Mouse (Mus musculus) midbrain, embryonic 14.5 days (tissue): ENCODE results near the gene Dis3l. TPM values are rescaled to one million over a fixed set of nuclear protein-coding genes. Genes with fewer than 3 reads are reported as not detected.

ENCODE experiments used
- ATAC-seq: fragments of 200-750 bp; cut with Nextera tagmentation; 2 replicates; pipeline ENCODE4 v1.8.0; 2017; ENCODE audit warnings: moderate number of reproducible peaks, moderate library complexity; ENCODE audit not compliant: low FRiP score, low TSS enrichment
- DNase-seq: peaks from one replicate; pipeline ENCODE4 v3.0.0-alpha.2; 2015
- H3K27ac ChIP-seq: fragments of 300-500 bp; sonication (generic); replicated peaks from 2 replicates; pipeline ENCODE4 v1.5.1; 2014; ENCODE audit warnings: mild to moderate bottlenecking, low read depth, low read length, moderate library complexity
- H3K27me3 ChIP-seq: fragments of 300-500 bp; sonication (generic); 2 replicates; pipeline ENCODE4 v1.6.1; 2014; ENCODE audit warnings: low read length, control low read depth, mixed read lengths; ENCODE audit not compliant: control insufficient read depth, insufficient read depth
- H3K36me3 ChIP-seq: fragments of 300-500 bp; sonication (generic); 2 replicates; pipeline ENCODE4 v1.6.1; 2014; ENCODE audit warnings: low read length, control low read depth; ENCODE audit not compliant: control insufficient read depth, insufficient read depth
- H3K4me1 ChIP-seq: fragments of 300-500 bp; sonication (generic); 2 replicates; pipeline ENCODE4 v1.6.1; 2014; ENCODE audit warnings: mild to moderate bottlenecking, antibody characterized with exemption, low read length, control low read depth; ENCODE audit not compliant: control insufficient read depth, insufficient read depth
- H3K4me2 ChIP-seq: fragments of 300-500 bp; sonication (generic); 2 replicates; pipeline ENCODE4 v1.6.1; 2014; ENCODE audit warnings: mild to moderate bottlenecking, low read length, moderate library complexity
- H3K4me3 ChIP-seq: fragments of 300-500 bp; sonication (generic); replicated peaks from 2 replicates; pipeline ENCODE4 v1.5.1; 2014; ENCODE audit warnings: low read depth, low read length
- H3K9ac ChIP-seq: fragments of 300-500 bp; sonication (generic); replicated peaks from 2 replicates; pipeline ENCODE4 v1.6.1; 2014; ENCODE audit warnings: mild to moderate bottlenecking, low read length, moderate library complexity
- H3K9me3 ChIP-seq: fragments of 300-500 bp; sonication (generic); 2 replicates; pipeline ENCODE4 v1.6.1; 2016; ENCODE audit warnings: low read length, control low read depth, mixed read lengths; ENCODE audit not compliant: control insufficient read depth
- WGBS: fragments of 180-500 bp; shearing (Covaris S2); extraction: QIAGEN DNeasy Blood & Tissue Kit; methylation state at CpG from one replicate; pipeline ENCODE4 v1.1.7; 2014; 5-methylcytosine and 5-hydroxymethylcytosine counted together
- polyA plus RNA-seq: library from polyadenylated mRNA; unstranded; fragments of >200 nt; fragmentation: Nextera tagmentation; extraction: Ambion mirVana; gene quantifications from 2 replicates; pipeline ENCODE4 v1.2.1, GENCODE M21; 2014

Gene Dis3l
- polyA plus RNA-seq, 1 experiment from 2014 or later, result 23.9 TPM

- no peak for DNase-seq
- Histone ChIP-seq H3K4me3 (no peak overlapping the region), H3K9ac (no peak overlapping the region), H3K4me1 (no peaks in the 10 kb centered on the region), H3K4me2 (no peak overlapping the region), H3K9me3 (no peaks in the 10 kb centered on the region), H3K27me3 (no peaks in the 10 kb centered on the region), H3K27ac (no peak overlapping the region), H3K36me3 (no peaks in the 10 kb centered on the region)
- 69% methylated on average over 7 of the region's 7 CpGs for WGBS
- ATAC-seq, result no peak
These were observed 28.8 kb upstream of the Dis3l start for GRCm38 (mm10) chr9:64369871-64370270.

DNA sequence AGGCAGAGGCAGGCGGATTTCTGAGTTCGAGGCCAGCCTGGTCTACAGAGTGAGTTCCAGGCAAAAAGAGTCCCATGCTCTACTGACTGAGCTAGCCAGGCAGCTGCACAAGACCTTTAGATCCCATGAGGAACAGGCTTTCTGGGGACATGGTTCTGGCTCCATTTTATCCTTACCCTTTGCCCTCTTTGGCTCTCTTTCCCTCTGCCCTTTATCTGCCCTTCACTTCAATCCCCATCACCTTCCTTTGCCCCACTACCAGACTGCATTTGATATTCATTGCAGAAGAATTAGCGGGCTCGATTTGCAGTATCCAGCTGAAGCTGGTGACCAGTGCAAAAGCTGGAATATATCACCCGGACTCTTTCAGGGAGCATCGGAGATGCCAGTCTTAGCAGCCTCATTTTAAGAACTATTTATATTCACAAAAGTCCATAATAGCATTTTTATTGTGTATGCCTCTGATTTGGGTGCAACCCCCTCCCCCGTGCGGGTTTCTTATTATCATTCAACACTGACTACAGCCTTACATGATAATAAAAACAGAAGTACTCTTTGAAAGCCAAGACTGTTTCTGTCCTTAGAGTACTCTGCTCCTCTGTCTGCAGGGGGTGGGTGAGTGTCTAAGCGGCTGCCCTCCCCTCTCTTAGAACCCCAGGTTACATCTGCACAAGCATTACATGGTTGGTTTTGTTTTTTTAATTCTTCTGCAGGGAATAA, 20.3 kb upstream of the Dis3l start:
- ATAC-seq (no peak), DNase-seq (no peak)
- 89% methylated on average over 9 of the region's 9 CpGs for whole genome bisulfite sequencing
- H3K36me3 ChIP-seq, result no peaks in the 10 kb centered on the region
- H3K9ac ChIP-seq, result no peak overlapping the region
- no peaks in the 10 kb centered on the region for H3K27me3 ChIP-seq
- H3K4me3 ChIP-seq, result no peak overlapping the region
- H3K4me2 ChIP-seq, result no peak overlapping the region
- H3K9me3 ChIP-seq, result no peaks in the 10 kb centered on the region
- H3K4me1 ChIP-seq, result no peaks in the 10 kb centered on the region
- H3K27ac ChIP-seq, result no peak overlapping the region

DNA sequence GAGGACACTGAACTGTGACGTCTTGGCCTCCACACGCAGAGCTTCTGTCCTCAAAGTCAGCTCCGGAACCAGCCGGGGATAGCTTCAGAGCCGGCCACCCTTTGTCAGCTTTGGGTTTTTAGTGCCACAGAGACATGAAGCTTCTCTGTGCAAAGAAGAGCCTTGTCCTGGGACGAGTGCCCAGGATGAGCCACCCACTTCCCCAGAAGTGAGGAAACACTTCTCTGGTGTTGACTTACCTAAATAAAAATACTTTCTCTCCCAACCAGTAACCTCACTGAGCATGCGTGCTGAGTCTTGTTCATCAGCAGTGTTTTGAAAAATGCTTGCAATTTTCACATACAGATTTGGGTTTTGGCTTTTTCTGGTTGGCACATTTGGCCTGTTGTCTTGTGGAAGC, 14.5 kb upstream of the Dis3l start:
- H3K27ac ChIP-seq, result no peak overlapping the region
- DNase-seq (no peak), ATAC-seq (no peak)
- no peak overlapping the region for H3K4me2 ChIP-seq
- no peaks in the 10 kb centered on the region for H3K9me3 ChIP-seq
- H3K9ac ChIP-seq, result no peak overlapping the region
- WGBS, result 90% methylated on average over 7 of the region's 7 CpGs
- H3K36me3 ChIP-seq, result no peaks in the 10 kb centered on the region
- H3K4me1 ChIP-seq, result no peaks in the 10 kb centered on the region
- H3K27me3 ChIP-seq, result no peaks in the 10 kb centered on the region
- H3K4me3 ChIP-seq, result no peak overlapping the region

DNA sequence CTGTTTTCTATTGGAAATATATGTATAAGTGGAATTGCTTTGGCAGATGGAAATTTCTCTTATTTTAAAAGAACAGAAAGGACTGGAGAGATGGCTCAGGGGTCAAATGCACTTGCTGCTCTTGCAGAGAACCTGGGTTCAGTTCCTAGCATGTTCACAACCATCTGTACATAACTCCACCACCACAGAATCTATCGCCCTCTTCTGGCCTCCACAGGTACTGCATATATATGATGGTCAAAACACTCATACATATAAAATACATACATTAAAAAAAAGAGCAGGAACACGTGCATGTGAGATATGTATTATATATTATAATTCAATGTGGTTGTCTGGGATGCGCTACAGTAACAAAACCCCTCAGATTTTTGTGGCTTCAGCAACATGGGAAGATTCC, 10.1 kb upstream of the Dis3l start:
- no peaks in the 10 kb centered on the region for H3K36me3 ChIP-seq
- DNase-seq, result no peak
- WGBS, result 42% methylated on average over 3 of the region's 3 CpGs

DNA sequence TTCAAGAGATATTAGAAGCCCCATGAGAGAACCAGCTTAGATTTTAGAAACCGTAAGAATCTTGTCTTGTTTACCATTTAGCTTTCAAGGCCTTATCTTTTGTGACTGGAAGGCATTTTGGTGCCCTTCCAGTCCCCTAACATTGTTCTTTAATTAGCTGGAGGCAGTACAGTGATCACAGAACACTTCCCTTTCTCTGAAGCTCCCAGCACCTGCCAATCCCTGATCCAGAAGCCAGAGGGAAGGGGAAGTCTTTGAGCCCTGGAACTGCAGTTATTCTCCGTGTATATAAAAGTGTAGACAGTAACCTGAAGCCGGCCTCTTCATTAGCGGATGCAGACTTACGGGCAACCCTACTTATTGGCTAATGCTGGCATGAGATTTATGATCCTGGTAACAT, 8.4 kb upstream of the Dis3l start:
- Histone ChIP-seq H3K4me1 (no peaks in the 10 kb centered on the region), H3K4me2 (no peak overlapping the region), H3K9me3 (no peaks in the 10 kb centered on the region), H3K27ac (no peak overlapping the region), H3K27me3 (no peaks in the 10 kb centered on the region), H3K9ac (no peak overlapping the region), H3K4me3 (no peak overlapping the region), H3K36me3 (no peaks in the 10 kb centered on the region)
- 63% methylated on average over 5 of the region's 5 CpGs for WGBS
- ATAC-seq (no peak), DNase-seq (peak; percentile 38)

More for the DNA sequence above, 10.1 kb upstream of the Dis3l start:
- H3K9me3 ChIP-seq, result no peaks in the 10 kb centered on the region
- no peak overlapping the region for H3K4me2 ChIP-seq
- no peak overlapping the region for H3K4me3 ChIP-seq
- ATAC-seq, result no peak
- no peaks in the 10 kb centered on the region for H3K27me3 ChIP-seq
- H3K9ac ChIP-seq, result no peak overlapping the region
- no peaks in the 10 kb centered on the region for H3K4me1 ChIP-seq
- H3K27ac ChIP-seq, result no peak overlapping the region

DNA sequence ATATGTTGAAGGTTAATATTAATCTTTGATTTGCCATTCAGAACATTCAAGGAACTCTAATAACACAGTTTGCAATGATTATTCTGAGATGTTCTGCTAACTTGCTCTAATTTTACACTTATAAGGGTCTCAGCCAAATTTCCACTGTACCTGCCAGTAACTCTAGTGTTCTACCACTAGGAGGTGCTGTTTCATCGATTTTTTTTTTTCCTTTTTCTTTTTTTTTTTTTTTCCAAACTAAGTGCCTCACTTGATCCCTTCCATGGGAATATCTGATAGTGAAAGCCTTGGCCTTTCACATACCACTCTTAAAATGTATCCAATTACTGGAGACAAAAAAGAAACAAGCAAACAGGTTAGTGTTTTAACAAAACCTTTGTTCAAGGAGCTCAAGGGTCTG, 6.3 kb upstream of the Dis3l start:
- Histone ChIP-seq H3K4me2 (no peak overlapping the region), H3K4me3 (no peak overlapping the region), H3K36me3 (no peaks in the 10 kb centered on the region), H3K9me3 (no peaks in the 10 kb centered on the region), H3K27ac (no peak overlapping the region), H3K27me3 (no peaks in the 10 kb centered on the region), H3K4me1 (no peaks in the 10 kb centered on the region), H3K9ac (no peak overlapping the region)
- 0% methylated on average over 1 of the region's 1 CpGs for WGBS
- DNase-seq (peak; percentile 82), ATAC-seq (no peak)

GRCm38 (mm10) chr9:64345931-64346330, 4.8 kb upstream of the Dis3l start:
- DNase-seq, result no peak
- no peak overlapping the region for H3K9ac ChIP-seq
- no peak overlapping the region for H3K4me2 ChIP-seq
- no peak overlapping the region for H3K4me3 ChIP-seq
- no peaks in the 10 kb centered on the region for H3K9me3 ChIP-seq
- no peak overlapping the region for H3K27ac ChIP-seq
- 62% methylated on average over 5 of the region's 5 CpGs for WGBS
- no peaks in the 10 kb centered on the region for H3K36me3 ChIP-seq
- no peaks in the 10 kb centered on the region for H3K27me3 ChIP-seq
- H3K4me1 ChIP-seq, result no peaks in the 10 kb centered on the region
- ATAC-seq, result no peak

GRCm38 (mm10) chr9:64343656-64344055, 2.6 kb upstream of the Dis3l start:
- no peak overlapping the region for H3K4me2 ChIP-seq
- no peak overlapping the region for H3K9ac ChIP-seq
- no peak for ATAC-seq
- H3K4me1 ChIP-seq, result 0 out of 2 replicates have a peak, but pooled peaks cover 9% of the 10 kb centered on the region
- H3K36me3 ChIP-seq, result no peaks in the 10 kb centered on the region
- DNase-seq, result no peak
- no peaks in the 10 kb centered on the region for H3K27me3 ChIP-seq
- H3K27ac ChIP-seq, result no peak overlapping the region
- no peak overlapping the region for H3K4me3 ChIP-seq
- 98% methylated on average over 2 of the region's 2 CpGs for WGBS
- no peaks in the 10 kb centered on the region for H3K9me3 ChIP-seq

DNA sequence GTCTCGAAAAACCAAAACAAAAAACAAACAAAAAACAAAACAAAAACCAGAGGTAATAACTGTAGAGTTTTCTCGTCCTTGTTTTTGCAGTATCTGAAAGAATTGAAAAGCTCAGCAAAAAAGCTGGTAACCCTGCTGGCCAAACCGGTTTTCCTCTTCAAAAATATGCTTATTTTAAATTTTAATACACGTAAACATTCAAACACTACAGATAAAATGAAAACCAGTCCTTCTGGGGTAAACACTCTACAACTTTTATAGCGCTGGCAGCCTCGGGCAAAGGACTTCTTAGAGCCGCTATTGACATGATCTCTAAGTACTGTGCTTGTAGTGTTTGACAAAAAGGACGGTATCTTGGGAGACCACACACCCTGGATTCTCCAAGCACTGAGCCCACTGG, 583 bp upstream of the Dis3l start:
- Histone ChIP-seq H3K4me3 (peak overlapping the region; percentile 46), H3K9ac (no peak overlapping the region; the same call in 1 of the 2 replicates), H3K27ac (peak overlapping the region; percentile 97), H3K36me3 (no peaks in the 10 kb centered on the region), H3K4me2 (peak overlapping the region; percentile 63), H3K27me3 (no peaks in the 10 kb centered on the region), H3K9me3 (no peaks in the 10 kb centered on the region), H3K4me1 (0 out of 2 replicates have a peak, but pooled peaks cover 9% of the 10 kb centered on the region)
- WGBS, result 87% methylated on average over 8 of the region's 8 CpGs
- no peak for ATAC-seq
- DNase-seq, result peak; percentile 3
